8 mouse cellular contexts compared by ENCODE assay signal in the genomic region with DNA sequence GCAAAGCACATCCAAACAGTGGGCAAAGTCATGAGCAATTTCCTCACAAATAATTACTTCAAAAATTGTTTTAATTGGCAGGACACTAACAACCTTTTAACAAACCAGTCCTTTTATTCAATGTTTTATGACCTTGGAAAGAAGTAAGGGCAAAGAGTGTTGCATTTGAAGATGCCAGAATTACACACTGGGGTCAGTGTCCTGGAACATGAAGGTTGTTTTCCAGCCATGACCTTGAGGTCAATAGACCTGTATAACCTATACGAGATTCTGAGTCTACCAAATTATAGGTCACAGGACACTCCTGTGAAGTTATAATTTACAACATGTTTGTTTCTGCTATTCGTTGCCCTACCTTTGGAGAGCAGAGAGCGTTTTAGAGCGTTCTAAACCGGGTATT. TPM values are rescaled to one million over a fixed set of nuclear protein-coding genes. Genes with fewer than 3 reads are reported as not detected.
DNase-seq lines count a peak whose midpoint lies in the region; ATAC-seq and TF ChIP-seq lines count a peak whose summit lies in the region.

No protein-coding gene starts in this region.

- H3K36me3 ChIP-seq in forebrain, embryonic 11.5 days (ENCODE audit: control insufficient read depth, insufficient read depth, low read length), result peaks cover 3% of the 10 kb centered on the region; the same call in 1 of the 2 replicates
- H3K36me3 ChIP-seq in intestine, postnatal 0 days (ENCODE audit: control insufficient read depth, insufficient read depth), result 0 out of 2 replicates have a peak, but pooled peaks cover 3% of the 10 kb centered on the region
- no peaks in the 10 kb centered on the region for H3K36me3 ChIP-seq in midbrain, embryonic 15.5 days (replicated peaks)

- peaks cover 5% of the 10 kb centered on the region; the same call in 1 of the 2 replicates for H3K4me1 ChIP-seq in forebrain, embryonic 11.5 days (replicated peaks; ENCODE audit: control insufficient read depth, insufficient read depth, low read length)
- H3K4me1 ChIP-seq in intestine, postnatal 0 days (replicated peaks; ENCODE audit: control insufficient read depth, insufficient read depth, low read length), result no peaks in the 10 kb centered on the region
- peaks cover 31% of the 10 kb centered on the region for H3K4me1 ChIP-seq in midbrain, embryonic 15.5 days

- H3K4me3 ChIP-seq in layer of hippocampus, adult 2 months, result no peak overlapping the region
- no peak overlapping the region for H3K4me3 ChIP-seq in forebrain, embryonic 11.5 days (ENCODE audit: low read depth, low read length)
- no peak overlapping the region for H3K4me3 ChIP-seq in intestine, postnatal 0 days (ENCODE audit: low read depth, low read length)
- H3K4me3 ChIP-seq in midbrain, embryonic 15.5 days, result peak overlapping the region; percentile 89

- no peak for DNase-seq in layer of hippocampus, adult 2 months (ENCODE audit: low spot score in 2 of 2)
- no peak for DNase-seq in layer of hippocampus, postnatal 36 days
- DNase-seq in forebrain, embryonic 11.5 days (ENCODE audit: low spot score), result no peak
- no peak for DNase-seq in B cell, adult 2 months
- DNase-seq in ovary, postnatal 14 days (ENCODE audit: low spot score), result no peak
- DNase-seq in left cerebral cortex, adult 8-10 months (ENCODE audit: low spot score in 2 of 2), result no peak

- H3K9ac ChIP-seq in forebrain, embryonic 11.5 days (ENCODE audit: low read length), result no peak overlapping the region; the same call in 1 of the 2 replicates
- H3K9ac ChIP-seq in intestine, postnatal 0 days (ENCODE audit: low read depth, low read length), result no peak overlapping the region
- H3K9ac ChIP-seq in midbrain, embryonic 15.5 days, result no peak overlapping the region

- H3K9me3 ChIP-seq in forebrain, embryonic 11.5 days (ENCODE audit: control insufficient read depth, low read length), result no peaks in the 10 kb centered on the region
- H3K9me3 ChIP-seq in intestine, postnatal 0 days (ENCODE audit: control insufficient read depth), result no peaks in the 10 kb centered on the region
- H3K9me3 ChIP-seq in midbrain, embryonic 15.5 days, result no peaks in the 10 kb centered on the region

- peak overlapping the region; percentile 94; the same call in 1 of the 2 replicates for H3K4me2 ChIP-seq in forebrain, embryonic 11.5 days (ENCODE audit: low read depth, low read length, severe bottlenecking)
- H3K4me2 ChIP-seq in intestine, postnatal 0 days (replicated peaks; ENCODE audit: low read depth), result peak overlapping the region; percentile 92; the same call in 1 of the 2 replicates
- peak overlapping the region; percentile 81; the same call in 1 of the 2 replicates for H3K4me2 ChIP-seq in midbrain, embryonic 15.5 days

- peak overlapping the region; percentile 93; the same call in 1 of the 2 replicates for H3K27ac ChIP-seq in layer of hippocampus, adult 2 months
- H3K27ac ChIP-seq in forebrain, embryonic 11.5 days (ENCODE audit: low read depth, low read length), result no peak overlapping the region
- no peak overlapping the region for H3K27ac ChIP-seq in intestine, postnatal 0 days (ENCODE audit: low read depth, low read length)
- no peak overlapping the region for H3K27ac ChIP-seq in midbrain, embryonic 15.5 days

- H3K27me3 ChIP-seq in forebrain, embryonic 11.5 days (ENCODE audit: control insufficient read depth, insufficient read depth, low read length), result no peaks in the 10 kb centered on the region
- no peaks in the 10 kb centered on the region for H3K27me3 ChIP-seq in intestine, postnatal 0 days (replicated peaks; ENCODE audit: control insufficient read depth, insufficient read depth, low read length)
- H3K27me3 ChIP-seq in midbrain, embryonic 15.5 days (replicated peaks), result no peaks in the 10 kb centered on the region

- WGBS in forebrain, embryonic 11.5 days, result 70% methylated on average over 5 of the region's 5 CpGs
- WGBS in intestine, postnatal 0 days, result 39% methylated on average over 5 of the region's 5 CpGs
- 75% methylated on average over 5 of the region's 5 CpGs for WGBS in midbrain, embryonic 15.5 days

- ATAC-seq in forebrain, embryonic 11.5 days (replicated peaks; ENCODE audit: low FRiP score), result no peak
- ATAC-seq in intestine, postnatal 0 days, result no peak
- no peak for ATAC-seq in midbrain, embryonic 15.5 days (replicated peaks)

- no peak for TF ChIP-seq CTCF in layer of hippocampus, adult 2 months (conservative IDR thresholded peaks at IDR 0.05)
- TF ChIP-seq CTCF in intestine, postnatal 0 days (IDR thresholded peaks at IDR 0.05; ENCODE audit: low read depth), result no peak

RNA-seq across cellular contexts. Expression of gene Slc20a1, which starts 1.4 kb away (rescaled TPM):
- total RNA-seq in layer of hippocampus, adult 2 months (2021), result 100 to 1,000 TPM; 110 to 124 TPM
- total RNA-seq in layer of hippocampus, postnatal 36 days (2021), result 100 to 1,000 TPM; 115 to 119 TPM
- polyA plus RNA-seq in forebrain, embryonic 11.5 days (2014; fragmentation: Nextera tagmentation; extraction: Ambion mirVana), result 70.7 and 72.8 TPM in 2 replicates
- 14.4 and 16.0 TPM in 2 replicates for polyA plus RNA-seq in intestine, postnatal 0 days (2015; fragmentation: Nextera tagmentation; extraction: Ambion mirVana)
- polyA plus RNA-seq in midbrain, embryonic 15.5 days (2015; fragmentation: Nextera tagmentation; extraction: Ambion mirVana), result 57.4 and 60.4 TPM in 2 replicates
- total RNA-seq in left cerebral cortex, adult 8-10 months (2022), result 100 to 1,000 TPM; 136 to 167 (median 155) TPM
